Mouse (Mus musculus) intestine, embryonic 14.5 days (tissue): ENCODE data around the gene Pacsin1. TPM values are rescaled to one million over a fixed set of nuclear protein-coding genes. Genes with fewer than 3 reads are reported as not detected.

Source experiments
- polyA plus RNA-seq: library from polyadenylated mRNA; unstranded; fragments of >200 nt; fragmentation: Nextera tagmentation; extraction: Ambion mirVana; gene quantifications from 2 replicates; pipeline ENCODE4 v1.2.1, GENCODE M21; 2014

The Pacsin1 gene
- polyA plus RNA-seq, 1 experiment from 2014 or later: 1.5 TPM

Other genes starting within 250 kb of the Pacsin1 start
- 0.20 and 0.22 TPM in 2 replicates for gene Grm4, start 134.1 kb upstream of the Pacsin1 start, polyA plus RNA-seq
- gene Hmga1, start 99.0 kb upstream of the Pacsin1 start, polyA plus RNA-seq: 384 and 389 TPM in 2 replicates
- 37.1 and 37.4 TPM in 2 replicates for gene AI413582, start 89.8 kb upstream of the Pacsin1 start, polyA plus RNA-seq
- 33.3 and 35.4 TPM in 2 replicates for gene Nudt3, start 32.0 kb upstream of the Pacsin1 start, polyA plus RNA-seq
- not detected in 2 replicates for gene RPS10-NUDT3, start 20.3 kb upstream of the Pacsin1 start, polyA plus RNA-seq
- gene Rps10, start 18.8 kb upstream of the Pacsin1 start, polyA plus RNA-seq: 1,235 and 1,299 TPM in 2 replicates
- 8.6 and 12.0 TPM in 2 replicates for gene Spdef, start 73.4 kb downstream of the Pacsin1 start, polyA plus RNA-seq
- gene D17Wsu92e, start 165.1 kb downstream of the Pacsin1 start, polyA plus RNA-seq: 20.1 and 23.4 TPM in 2 replicates
- gene Snrpc, start 182.6 kb downstream of the Pacsin1 start, polyA plus RNA-seq: 302 and 314 TPM in 2 replicates
- gene Uhrf1bp1, start 200.9 kb downstream of the Pacsin1 start, polyA plus RNA-seq: 5.8 and 6.6 TPM in 2 replicates